8 mouse cellular contexts compared by ENCODE assay signal in the genomic region with DNA sequence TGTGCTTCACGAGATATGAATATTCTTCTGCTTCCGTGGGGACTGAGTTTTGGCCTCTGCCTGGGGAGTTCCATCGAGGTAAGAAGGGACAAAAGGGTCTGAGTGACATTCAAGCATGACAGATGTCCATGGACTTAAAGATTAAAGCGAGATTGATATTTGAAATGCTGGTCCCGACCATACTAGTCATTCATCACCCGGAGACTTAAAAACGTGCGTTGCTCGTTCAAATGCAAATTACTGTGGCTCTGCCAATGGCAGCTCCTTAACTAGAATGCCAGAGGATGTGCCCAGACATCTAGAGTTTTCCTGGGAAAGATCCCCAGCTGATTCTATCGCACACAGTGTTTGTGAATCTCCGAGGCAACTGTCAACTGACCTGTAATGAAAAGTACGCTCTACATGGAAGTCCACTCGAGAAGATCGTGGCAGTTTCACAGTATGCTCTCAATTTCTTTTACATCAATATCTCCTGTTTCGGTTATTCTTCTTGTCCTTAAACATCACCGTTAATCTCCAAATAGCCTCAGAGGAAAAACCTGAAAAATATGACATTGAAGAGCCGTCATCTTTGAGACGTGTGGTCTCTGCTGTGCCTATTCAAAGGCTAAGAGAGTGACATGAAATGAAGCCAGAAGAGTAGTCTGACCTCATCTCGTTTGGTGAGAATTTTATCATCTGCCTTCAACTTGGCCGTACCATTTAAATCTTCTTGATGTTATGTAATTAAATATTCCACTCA. TPM values are rescaled to one million over a fixed set of nuclear protein-coding genes. Genes with fewer than 3 reads are reported as not detected.
DNase-seq lines count a peak whose midpoint lies in the region; ATAC-seq and TF ChIP-seq lines count a peak whose summit lies in the region.
"Not testable (repeated sequence)": the region's sequence is repeated elsewhere in the genome, so short reads cannot be mapped to it uniquely, and the experiment has no call there.

No protein-coding gene starts in this region.

- peak; percentile 30 for DNase-seq in c-Kit-negative CD71-positive TER-119-positive erythroid progenitor cells, embryonic 14.5 days (ENCODE audit: low read depth, low spot score)
- peak; percentile 96 for DNase-seq in heart, adult 11 months
- DNase-seq in hindlimb bud, embryonic 11.5 days (ENCODE audit: extremely low spot score, low read depth, low spot score), result peak; percentile 22
- DNase-seq in left cerebral cortex, postnatal 14 days (ENCODE audit: low spot score in 2 of 2), result peak; percentile 64 to 67
- peak; percentile 5 to 12 for DNase-seq in natural killer cell, adult 2 months (ENCODE audit: low spot score in 2 of 2)
- DNase-seq in spleen, postnatal 4 days (ENCODE audit: low spot score in 2 of 2), result peak; percentile 35 to 65

- H3K9me3 ChIP-seq in E14TG2a.4 (ENCODE audit: low read length), result peaks cover 86% of the 10 kb centered on the region

- ATAC-seq in erythroid progenitor cell, adult 5-6 weeks (replicated peaks; ENCODE audit: low FRiP score, poor library complexity, severe bottlenecking), result 0 out of 2 replicates have a peak, but pooled peaks have one; percentile 3

- H3K27me3 ChIP-seq in E14TG2a.4 (ENCODE audit: insufficient read depth, low read length), result peaks cover 10% of the 10 kb centered on the region

- H3K4me3 ChIP-seq in E14TG2a.4 (replicated peaks; ENCODE audit: low read length), result peak overlapping the region; percentile 0; the same call in 1 of the 2 replicates

- intact Hi-C loops in left cerebral cortex, postnatal 14 days (cut with DNase I), result loop anchor here (1.0 kb wide), 1 partner anchor 180 kb away; no protein-coding TSS in a partner anchor

- H3K36me3 ChIP-seq in E14TG2a.4 (ENCODE audit: insufficient read depth, low read length), result peaks cover 87% of the 10 kb centered on the region

- not testable (repeated sequence) for TF ChIP-seq CTCF in E14TG2a.4 (conservative IDR thresholded peaks at IDR 0.05; ENCODE audit: low read length)

- peaks cover 15% of the 10 kb centered on the region for H3K4me1 ChIP-seq in E14TG2a.4 (replicated peaks; ENCODE audit: low read depth, low read length)

RNA-seq across cellular contexts. Expression of a gene that starts 29.8 kb away (rescaled TPM):
- total RNA-seq in erythroid progenitor cell, adult 5-6 weeks (2015; ENCODE audit: low replicate concordance), result 47.4 and 53.7 TPM in 2 replicates
- 67.6 and 103 TPM in 2 replicates for total RNA-seq in erythroid progenitor cell, adult 5-6 weeks (2017; ENCODE audit: low replicate concordance)
- 100 to 1,000 TPM; 193 to 282 TPM for total RNA-seq in left cerebral cortex, postnatal 14 days (2021)

Comparison
In these comparisons a context has a peak if more than half of its experiments do, and no peak if none do; other contexts are left out.
1. Peak in every context shown above with its lines: DNase-seq, ATAC-seq and H3K4me3 ChIP-seq.
2. DNase-seq: peak in every context shown above with its lines; median percentile 96 in heart, adult 11 months; 66 in left cerebral cortex, postnatal 14 days; 50 in spleen, postnatal 4 days; 30 in c-Kit-negative CD71-positive TER-119-positive erythroid progenitor cells, embryonic 14.5 days; 22 in hindlimb bud, embryonic 11.5 days; 8 in natural killer cell, adult 2 months.